Mouse (Mus musculus): Measurements from ENCODE around the gene 1700029H14Rik. TPM values are rescaled to one million over a fixed set of nuclear protein-coding genes. Genes with fewer than 3 reads are reported as not detected.
A peak's percentile ranks its signal among the peaks of the same experiment; 100 is the strongest.

1700029H14Rik gene
- polyA plus RNA-seq, 1 experiment from 2014 or later, result not detected

GRCm38 (mm10) chr8:13529011-13529840, 33.0 kb downstream of the 1700029H14Rik start:
- H3K4me3 ChIP-seq, result no peak overlapping the region
- H3K27ac ChIP-seq (ENCODE audit: poor library complexity, severe bottlenecking), result peak overlapping the region; percentile 65
- H3K4me2 ChIP-seq, result no peak overlapping the region
- H3K9me3 ChIP-seq (replicated peaks), result peaks cover 15% of the 10 kb centered on the region
- H3K9ac ChIP-seq, result no peak overlapping the region
- no peaks in the 10 kb centered on the region for H3K36me3 ChIP-seq
- WGBS, result 50% methylated on average over 15 of the region's 15 CpGs
- H3K4me1 ChIP-seq (replicated peaks), result peaks cover 44% of the 10 kb centered on the region
- ATAC-seq (ENCODE audit: insufficient number of reproducible peaks, low FRiP score), result no peak
- no peaks in the 10 kb centered on the region for H3K27me3 ChIP-seq (replicated peaks)

- H3K4me2 ChIP-seq, result no peak overlapping the region
Measured at GRCm38 (mm10) chr8:13521392-13521791, 40.9 kb downstream of the 1700029H14Rik start.

GRCm38 (mm10) chr8:13520349-13520748, 41.9 kb downstream of the 1700029H14Rik start:
- WGBS, result 67% methylated on average over 6 of the region's 6 CpGs
- H3K9me3 ChIP-seq (replicated peaks), result no peaks in the 10 kb centered on the region
- H3K9ac ChIP-seq, result no peak overlapping the region
- peaks cover 11% of the 10 kb centered on the region; the same call in 1 of the 2 replicates for H3K27me3 ChIP-seq (replicated peaks)
- ATAC-seq (ENCODE audit: insufficient number of reproducible peaks, low FRiP score), result no peak
- H3K4me1 ChIP-seq (replicated peaks), result peaks cover 57% of the 10 kb centered on the region
- H3K4me3 ChIP-seq, result no peak overlapping the region
- H3K4me2 ChIP-seq, result no peak overlapping the region
- H3K36me3 ChIP-seq, result no peaks in the 10 kb centered on the region
- H3K27ac ChIP-seq (ENCODE audit: poor library complexity, severe bottlenecking), result no peak overlapping the region

More at GRCm38 (mm10) chr8:13521392-13521791, 40.9 kb downstream of the 1700029H14Rik start:
- H3K36me3 ChIP-seq, result no peaks in the 10 kb centered on the region
- 0 out of 2 replicates have a peak, but pooled peaks cover 2% of the 10 kb centered on the region for H3K9me3 ChIP-seq (replicated peaks)
- WGBS, result 33% methylated on average over 7 of the region's 7 CpGs
- no peak overlapping the region for H3K27ac ChIP-seq (ENCODE audit: poor library complexity, severe bottlenecking)
- no peak overlapping the region for H3K9ac ChIP-seq
- H3K4me3 ChIP-seq, result no peak overlapping the region
- H3K4me1 ChIP-seq (replicated peaks), result peaks cover 47% of the 10 kb centered on the region
- ATAC-seq (ENCODE audit: insufficient number of reproducible peaks, low FRiP score), result no peak
- peaks cover 11% of the 10 kb centered on the region; the same call in 1 of the 2 replicates for H3K27me3 ChIP-seq (replicated peaks)

- peaks cover 54% of the 10 kb centered on the region for H3K4me1 ChIP-seq (replicated peaks)
- no peak overlapping the region for H3K4me3 ChIP-seq
- H3K36me3 ChIP-seq, result no peaks in the 10 kb centered on the region
- no peak overlapping the region for H3K4me2 ChIP-seq
- H3K9ac ChIP-seq, result no peak overlapping the region
- H3K27ac ChIP-seq (ENCODE audit: poor library complexity, severe bottlenecking), result no peak overlapping the region
- WGBS, result 51% methylated on average over 9 of the region's 9 CpGs
- peaks cover 11% of the 10 kb centered on the region; the same call in 1 of the 2 replicates for H3K27me3 ChIP-seq (replicated peaks)
- ATAC-seq (ENCODE audit: insufficient number of reproducible peaks, low FRiP score), result no peak
- H3K9me3 ChIP-seq (replicated peaks), result no peaks in the 10 kb centered on the region
Measured at GRCm38 (mm10) chr8:13519503-13519902, 42.8 kb downstream of the 1700029H14Rik start.

GRCm38 (mm10) chr8:13517284-13517781, 44.9 kb downstream of the 1700029H14Rik start:
- H3K9ac ChIP-seq, result no peak overlapping the region
- WGBS, result 59% methylated on average over 6 of the region's 6 CpGs
- no peaks in the 10 kb centered on the region for H3K36me3 ChIP-seq
- H3K4me2 ChIP-seq, result no peak overlapping the region
- no peak for ATAC-seq (ENCODE audit: insufficient number of reproducible peaks, low FRiP score)
- no peak overlapping the region for H3K4me3 ChIP-seq
- no peak overlapping the region for H3K27ac ChIP-seq (ENCODE audit: poor library complexity, severe bottlenecking)
- peaks cover 4% of the 10 kb centered on the region for H3K27me3 ChIP-seq (replicated peaks)
- H3K9me3 ChIP-seq (replicated peaks), result no peaks in the 10 kb centered on the region
- H3K4me1 ChIP-seq (replicated peaks), result peaks cover 41% of the 10 kb centered on the region

GRCm38 (mm10) chr8:13516728-13517127, 45.5 kb downstream of the 1700029H14Rik start:
- Histone ChIP-seq H3K4me3 (no peak overlapping the region), H3K9me3 (replicated peaks) (no peaks in the 10 kb centered on the region), H3K9ac (no peak overlapping the region), H3K36me3 (no peaks in the 10 kb centered on the region), H3K4me1 (replicated peaks) (peaks cover 35% of the 10 kb centered on the region), H3K27ac (ENCODE audit: poor library complexity, severe bottlenecking) (peak overlapping the region; percentile 40; the same call in 1 of the 2 replicates), H3K27me3 (replicated peaks) (no peaks in the 10 kb centered on the region; the same call in none of the 2 replicates), H3K4me2 (no peak overlapping the region)
- ATAC-seq (ENCODE audit: insufficient number of reproducible peaks, low FRiP score), result no peak
- 59% methylated on average over 5 of the region's 5 CpGs for WGBS

- peak; percentile 69 for ATAC-seq (ENCODE audit: insufficient number of reproducible peaks, low FRiP score)
- Histone ChIP-seq H3K9me3 (replicated peaks) (no peaks in the 10 kb centered on the region), H3K4me1 (replicated peaks) (peaks cover 32% of the 10 kb centered on the region), H3K36me3 (no peaks in the 10 kb centered on the region), H3K27me3 (replicated peaks) (no peaks in the 10 kb centered on the region; the same call in none of the 2 replicates), H3K4me2 (no peak overlapping the region), H3K9ac (no peak overlapping the region), H3K4me3 (no peak overlapping the region), H3K27ac (ENCODE audit: poor library complexity, severe bottlenecking) (0 out of 2 replicates have a peak overlapping the region, but pooled peaks have one; percentile 40)
- 36% methylated on average over 7 of the region's 7 CpGs for WGBS
Measured at GRCm38 (mm10) chr8:13516011-13516442, 46.2 kb downstream of the 1700029H14Rik start.

- H3K4me2 ChIP-seq, result no peak overlapping the region
- 67% methylated on average over 5 of the region's 5 CpGs for WGBS
- no peak for ATAC-seq (ENCODE audit: insufficient number of reproducible peaks, low FRiP score)
Measured at GRCm38 (mm10) chr8:13513556-13514370, 48.5 kb downstream of the 1700029H14Rik start.

GRCm38 (mm10) chr8:13512677-13513076, 49.6 kb downstream of the 1700029H14Rik start:
- H3K9ac ChIP-seq, result no peak overlapping the region
- peaks cover 19% of the 10 kb centered on the region for H3K4me1 ChIP-seq (replicated peaks)
- 68% methylated on average over 6 of the region's 6 CpGs for WGBS
- H3K27me3 ChIP-seq (replicated peaks), result peaks cover 6% of the 10 kb centered on the region
- no peaks in the 10 kb centered on the region for H3K9me3 ChIP-seq (replicated peaks)
- no peak for ATAC-seq (ENCODE audit: insufficient number of reproducible peaks, low FRiP score)
- no peaks in the 10 kb centered on the region for H3K36me3 ChIP-seq
- no peak overlapping the region for H3K4me3 ChIP-seq
- H3K27ac ChIP-seq (ENCODE audit: poor library complexity, severe bottlenecking), result no peak overlapping the region
- H3K4me2 ChIP-seq, result no peak overlapping the region

More at GRCm38 (mm10) chr8:13513556-13514370, 48.5 kb downstream of the 1700029H14Rik start:
- Histone ChIP-seq H3K36me3 (no peaks in the 10 kb centered on the region), H3K9ac (no peak overlapping the region), H3K4me3 (no peak overlapping the region), H3K27ac (ENCODE audit: poor library complexity, severe bottlenecking) (no peak overlapping the region), H3K4me1 (replicated peaks) (peaks cover 18% of the 10 kb centered on the region), H3K27me3 (replicated peaks) (no peaks in the 10 kb centered on the region; the same call in none of the 2 replicates), H3K9me3 (replicated peaks) (no peaks in the 10 kb centered on the region)

GRCm38 (mm10) chr8:13512016-13512415, 50.2 kb downstream of the 1700029H14Rik start:
- WGBS, result 71% methylated on average over 5 of the region's 5 CpGs
- no peak overlapping the region for H3K4me3 ChIP-seq
- H3K4me2 ChIP-seq, result no peak overlapping the region
- peaks cover 23% of the 10 kb centered on the region for H3K4me1 ChIP-seq (replicated peaks)
- peaks cover 8% of the 10 kb centered on the region for H3K27me3 ChIP-seq (replicated peaks)
- H3K9ac ChIP-seq, result no peak overlapping the region
- ATAC-seq (ENCODE audit: insufficient number of reproducible peaks, low FRiP score), result no peak
- H3K36me3 ChIP-seq, result no peaks in the 10 kb centered on the region
- no peak overlapping the region for H3K27ac ChIP-seq (ENCODE audit: poor library complexity, severe bottlenecking)
- no peaks in the 10 kb centered on the region for H3K9me3 ChIP-seq (replicated peaks)
